Mouse (Mus musculus): ENCODE data around the gene Dis3l2. TPM values are rescaled to one million over a fixed set of nuclear protein-coding genes. Genes with fewer than 3 reads are reported as not detected.

The Dis3l2 gene
- polyA plus RNA-seq, 1 experiment from 2014 or later = 42.7 TPM

- Histone ChIP-seq H3K36me3 (ENCODE audit: control insufficient read depth, insufficient read depth, low read length) (no peaks in the 10 kb centered on the region), H3K9ac (ENCODE audit: low read depth, low read length) (no peak overlapping the region), H3K27me3 (ENCODE audit: control insufficient read depth, insufficient read depth, low read depth, low read length) (no peaks in the 10 kb centered on the region), H3K4me1 (ENCODE audit: control insufficient read depth, insufficient read depth, low read length) (no peaks in the 10 kb centered on the region), H3K9me3 (replicated peaks; ENCODE audit: control insufficient read depth, low read length, poor library complexity, severe bottlenecking) (no peaks in the 10 kb centered on the region), H3K4me2 (ENCODE audit: low read length) (no peak overlapping the region), H3K4me3 (ENCODE audit: low read depth, low read length) (no peak overlapping the region), H3K27ac (ENCODE audit: low read length) (no peak overlapping the region)
- WGBS = 89% methylated on average over 10 of the region's 10 CpGs
- no peak for ATAC-seq
Measured at GRCm38 (mm10) chr1:86678667-86679066, 24.9 kb upstream of the Dis3l2 start.

- H3K4me1 ChIP-seq (ENCODE audit: control insufficient read depth, insufficient read depth, low read length) = no peaks in the 10 kb centered on the region
- no peaks in the 10 kb centered on the region for H3K27me3 ChIP-seq (ENCODE audit: control insufficient read depth, insufficient read depth, low read depth, low read length)
- no peak overlapping the region for H3K9ac ChIP-seq (ENCODE audit: low read depth, low read length)
- no peaks in the 10 kb centered on the region for H3K36me3 ChIP-seq (ENCODE audit: control insufficient read depth, insufficient read depth, low read length)
- no peak for ATAC-seq
- H3K4me3 ChIP-seq (ENCODE audit: low read depth, low read length) = no peak overlapping the region
- no peak overlapping the region for H3K4me2 ChIP-seq (ENCODE audit: low read length)
- H3K27ac ChIP-seq (ENCODE audit: low read length) = no peak overlapping the region
- WGBS = 87% methylated on average over 4 of the region's 4 CpGs
- 0 out of 2 replicates have a peak, but pooled peaks cover 2% of the 10 kb centered on the region for H3K9me3 ChIP-seq (replicated peaks; ENCODE audit: control insufficient read depth, low read length, poor library complexity, severe bottlenecking)
Measured at GRCm38 (mm10) chr1:86687236-86687635, 16.4 kb upstream of the Dis3l2 start.

GRCm38 (mm10) chr1:86691027-86691426, 12.6 kb upstream of the Dis3l2 start:
- Histone ChIP-seq H3K36me3 (ENCODE audit: control insufficient read depth, insufficient read depth, low read length) (no peaks in the 10 kb centered on the region), H3K4me3 (ENCODE audit: low read depth, low read length) (no peak overlapping the region), H3K4me2 (ENCODE audit: low read length) (no peak overlapping the region), H3K9ac (ENCODE audit: low read depth, low read length) (no peak overlapping the region), H3K4me1 (ENCODE audit: control insufficient read depth, insufficient read depth, low read length) (no peaks in the 10 kb centered on the region), H3K27me3 (ENCODE audit: control insufficient read depth, insufficient read depth, low read depth, low read length) (no peaks in the 10 kb centered on the region), H3K9me3 (replicated peaks; ENCODE audit: control insufficient read depth, low read length, poor library complexity, severe bottlenecking) (0 out of 2 replicates have a peak, but pooled peaks cover 2% of the 10 kb centered on the region), H3K27ac (ENCODE audit: low read length) (no peak overlapping the region)
- ATAC-seq = no peak
- 73% methylated on average over 5 of the region's 5 CpGs for WGBS

- no peak overlapping the region for H3K9ac ChIP-seq (ENCODE audit: low read depth, low read length)
- H3K27ac ChIP-seq (ENCODE audit: low read length) = no peak overlapping the region
- no peaks in the 10 kb centered on the region for H3K36me3 ChIP-seq (ENCODE audit: control insufficient read depth, insufficient read depth, low read length)
- WGBS = 49% methylated on average over 7 of the region's 7 CpGs
- no peak for ATAC-seq
- H3K27me3 ChIP-seq (ENCODE audit: control insufficient read depth, insufficient read depth, low read depth, low read length) = no peaks in the 10 kb centered on the region
- no peak overlapping the region for H3K4me2 ChIP-seq (ENCODE audit: low read length)
- no peaks in the 10 kb centered on the region for H3K4me1 ChIP-seq (ENCODE audit: control insufficient read depth, insufficient read depth, low read length)
- H3K4me3 ChIP-seq (ENCODE audit: low read depth, low read length) = no peak overlapping the region
- no peaks in the 10 kb centered on the region for H3K9me3 ChIP-seq (replicated peaks; ENCODE audit: control insufficient read depth, low read length, poor library complexity, severe bottlenecking)
Measured at GRCm38 (mm10) chr1:86696948-86697347, 6.7 kb upstream of the Dis3l2 start.

- H3K27me3 ChIP-seq (ENCODE audit: control insufficient read depth, insufficient read depth, low read depth, low read length) = no peaks in the 10 kb centered on the region
- WGBS = 50% methylated on average over 2 of the region's 2 CpGs
- no peaks in the 10 kb centered on the region for H3K36me3 ChIP-seq (ENCODE audit: control insufficient read depth, insufficient read depth, low read length)
- no peak overlapping the region for H3K4me2 ChIP-seq (ENCODE audit: low read length)
- no peak for ATAC-seq
- H3K9ac ChIP-seq (ENCODE audit: low read depth, low read length) = no peak overlapping the region
- H3K9me3 ChIP-seq (replicated peaks; ENCODE audit: control insufficient read depth, low read length, poor library complexity, severe bottlenecking) = no peaks in the 10 kb centered on the region
- no peak overlapping the region for H3K4me3 ChIP-seq (ENCODE audit: low read depth, low read length)
- no peak overlapping the region for H3K27ac ChIP-seq (ENCODE audit: low read length)
- H3K4me1 ChIP-seq (ENCODE audit: control insufficient read depth, insufficient read depth, low read length) = peaks cover 7% of the 10 kb centered on the region
Measured at GRCm38 (mm10) chr1:86698721-86699120, 4.9 kb upstream of the Dis3l2 start.

- Histone ChIP-seq H3K9ac (ENCODE audit: low read depth, low read length) (no peak overlapping the region), H3K36me3 (ENCODE audit: control insufficient read depth, insufficient read depth, low read length) (no peaks in the 10 kb centered on the region), H3K9me3 (replicated peaks; ENCODE audit: control insufficient read depth, low read length, poor library complexity, severe bottlenecking) (no peaks in the 10 kb centered on the region), H3K4me2 (ENCODE audit: low read length) (no peak overlapping the region), H3K4me3 (ENCODE audit: low read depth, low read length) (no peak overlapping the region), H3K4me1 (ENCODE audit: control insufficient read depth, insufficient read depth, low read length) (peaks cover 7% of the 10 kb centered on the region), H3K27ac (ENCODE audit: low read length) (no peak overlapping the region), H3K27me3 (ENCODE audit: control insufficient read depth, insufficient read depth, low read depth, low read length) (no peaks in the 10 kb centered on the region)
- WGBS = 68% methylated on average over 11 of the region's 11 CpGs
- no peak for ATAC-seq
Measured at GRCm38 (mm10) chr1:86699346-86700136, 4.1 kb upstream of the Dis3l2 start.

- H3K4me3 ChIP-seq (ENCODE audit: low read depth, low read length) = no peak overlapping the region
- no peaks in the 10 kb centered on the region for H3K9me3 ChIP-seq (replicated peaks; ENCODE audit: control insufficient read depth, low read length, poor library complexity, severe bottlenecking)
- H3K4me1 ChIP-seq (ENCODE audit: control insufficient read depth, insufficient read depth, low read length) = peaks cover 15% of the 10 kb centered on the region
- ATAC-seq = no peak
- WGBS = 83% methylated on average over 7 of the region's 7 CpGs
- H3K9ac ChIP-seq (ENCODE audit: low read depth, low read length) = no peak overlapping the region
- H3K27me3 ChIP-seq (ENCODE audit: control insufficient read depth, insufficient read depth, low read depth, low read length) = no peaks in the 10 kb centered on the region
- no peak overlapping the region for H3K4me2 ChIP-seq (ENCODE audit: low read length)
- H3K27ac ChIP-seq (ENCODE audit: low read length) = no peak overlapping the region
- H3K36me3 ChIP-seq (ENCODE audit: control insufficient read depth, insufficient read depth, low read length) = no peaks in the 10 kb centered on the region
Measured at GRCm38 (mm10) chr1:86700367-86700766, 3.2 kb upstream of the Dis3l2 start.

- H3K4me1 ChIP-seq (ENCODE audit: control insufficient read depth, insufficient read depth, low read length) = peaks cover 19% of the 10 kb centered on the region
- under 1% methylated on average over 27 of the region's 27 CpGs for WGBS
- peak overlapping the region; percentile 81 for H3K4me2 ChIP-seq (ENCODE audit: low read length)
- H3K4me3 ChIP-seq (ENCODE audit: low read depth, low read length) = peak overlapping the region; percentile 92
- H3K27me3 ChIP-seq (ENCODE audit: control insufficient read depth, insufficient read depth, low read depth, low read length) = no peaks in the 10 kb centered on the region
- H3K9me3 ChIP-seq (replicated peaks; ENCODE audit: control insufficient read depth, low read length, poor library complexity, severe bottlenecking) = no peaks in the 10 kb centered on the region
- peak; percentile 70; the same call in 1 of the 2 replicates for ATAC-seq
- no peaks in the 10 kb centered on the region for H3K36me3 ChIP-seq (ENCODE audit: control insufficient read depth, insufficient read depth, low read length)
- peak overlapping the region; percentile 89 for H3K27ac ChIP-seq (ENCODE audit: low read length)
- H3K9ac ChIP-seq (ENCODE audit: low read depth, low read length) = peak overlapping the region; percentile 92
Measured at GRCm38 (mm10) chr1:86703965-86704326, 338 bp downstream of the Dis3l2 start.

- H3K27ac ChIP-seq (ENCODE audit: low read length) = no peak overlapping the region
- no peak for ATAC-seq
- no peaks in the 10 kb centered on the region for H3K27me3 ChIP-seq (ENCODE audit: control insufficient read depth, insufficient read depth, low read depth, low read length)
- H3K9ac ChIP-seq (ENCODE audit: low read depth, low read length) = no peak overlapping the region
- peaks cover 19% of the 10 kb centered on the region for H3K4me1 ChIP-seq (ENCODE audit: control insufficient read depth, insufficient read depth, low read length)
- 88% methylated on average over 3 of the region's 3 CpGs for WGBS
- no peaks in the 10 kb centered on the region for H3K9me3 ChIP-seq (replicated peaks; ENCODE audit: control insufficient read depth, low read length, poor library complexity, severe bottlenecking)
- no peak overlapping the region for H3K4me2 ChIP-seq (ENCODE audit: low read length)
- H3K36me3 ChIP-seq (ENCODE audit: control insufficient read depth, insufficient read depth, low read length) = no peaks in the 10 kb centered on the region
- H3K4me3 ChIP-seq (ENCODE audit: low read depth, low read length) = no peak overlapping the region
Measured at GRCm38 (mm10) chr1:86705461-86705860, 1.9 kb downstream of the Dis3l2 start.

All from midbrain, embryonic 16.5 days (tissue).